Mouse (Mus musculus): Measurements from ENCODE around the gene Pih1d1. TPM values are rescaled to one million over a fixed set of nuclear protein-coding genes. Genes with fewer than 3 reads are reported as not detected.

The Pih1d1 gene
- total and polyA plus RNA-seq, 3 experiments: 141 to 148 TPM; not detected in 1

GRCm38 (mm10) chr7:45154993-45155514 is 951 bp downstream of the Pih1d1 start (continued):
- no peak for TF ChIP-seq KAT2A (conservative IDR thresholded peaks at IDR 0.05; ENCODE audit: low read depth, low read length)
- TF ChIP-seq CTCF (IDR thresholded peaks at IDR 0.05 in 2 of 3, conservative IDR thresholded peaks at IDR 0.05 in 1 of 3; ENCODE audit: control insufficient read depth in 1 of 3, insufficient read depth in 1 of 3, low read depth in 2 of 3, low read length in 3 of 3, poor library complexity in 1 of 3, severe bottlenecking in 1 of 3): peak; percentile 66 to 77 (median 68)
- peak; percentile 29; the same call in 1 of the 2 replicates for TF ChIP-seq ETS1 (IDR thresholded peaks at IDR 0.05; ENCODE audit: low read depth, low read length)
- no peak; the same call in 1 of the 2 replicates for TF ChIP-seq TBP (IDR thresholded peaks at IDR 0.05; ENCODE audit: low read depth, low read length)
- TF ChIP-seq EP300 (IDR thresholded peaks at IDR 0.05; ENCODE audit: low read depth in 1 of 2, low read length in 2 of 2): 0 out of 4 replicates have a peak, but pooled peaks of 1 of the 2 experiments have one; percentile 20
- TF ChIP-seq MAZ (IDR thresholded peaks at IDR 0.05; ENCODE audit: low read depth, low read length): no peak
- TF ChIP-seq UBTF (IDR thresholded peaks at IDR 0.05; ENCODE audit: borderline replicate concordance, insufficient read depth, low read depth, low read length): no peak
- TF ChIP-seq NRF1 (IDR thresholded peaks at IDR 0.05; ENCODE audit: insufficient read depth, low read depth, low read length, poor library complexity, severe bottlenecking): no peak
- TF ChIP-seq USF2 (IDR thresholded peaks at IDR 0.05; ENCODE audit: borderline replicate concordance in 1 of 2, insufficient read depth in 1 of 2, low read depth in 1 of 2, low read length in 2 of 2): no peak
- no peak for TF ChIP-seq USF1 (IDR thresholded peaks at IDR 0.05; ENCODE audit: low read depth, low read length)
- peak; percentile 69 for TF ChIP-seq MYC (IDR thresholded peaks at IDR 0.05; ENCODE audit: low read depth, low read length)

GRCm38 (mm10) chr7:45155590-45155989 is 1.5 kb downstream of the Pih1d1 start:
- Histone ChIP-seq H3K4me1 (ENCODE audit: control insufficient read depth in 1 of 2, insufficient read depth in 2 of 2, low read length in 2 of 2) (peaks cover 4 to 12% of the 10 kb centered on the region in 2 experiments; a peak in 3 of 4 replicates), H3K9me3 (replicated peaks; ENCODE audit: insufficient read depth, low read length) (no peaks in the 10 kb centered on the region), H3K36me3 (ENCODE audit: control insufficient read depth in 1 of 2, insufficient read depth in 2 of 2, low read length in 2 of 2) (peaks cover 0 to 7% of the 10 kb centered on the region in 2 experiments; a peak in 2 of 4 replicates), H3K27me3 (ENCODE audit: control insufficient read depth in 1 of 2, insufficient read depth in 2 of 2, low read length in 2 of 2) (no peaks in the 10 kb centered on the region), H3K79me2 (ENCODE audit: control insufficient read depth, insufficient read depth, low read length, poor library complexity) (peaks cover 7% of the 10 kb centered on the region; the same call in 1 of the 2 replicates), H3K27ac (ENCODE audit: control insufficient read depth, low read depth, low read length) (peak overlapping the region; percentile 84), H3K4me3 (ENCODE audit: control insufficient read depth in 1 of 2, insufficient read depth in 1 of 2, low read depth in 2 of 2, low read length in 2 of 2) (peak overlapping the region; percentile 27 to 34), H3K9ac (ENCODE audit: control insufficient read depth, low read depth, low read length, poor library complexity, severe bottlenecking) (peak overlapping the region; percentile 49)
- DNase-seq (ENCODE audit: low read depth, low spot score): peak; percentile 94
- TF ChIP-seq ZMIZ1 (IDR thresholded peaks at IDR 0.05; ENCODE audit: low read depth, low read length) (peak; percentile 81; the same call in 1 of the 2 replicates), E2F4 (IDR thresholded peaks at IDR 0.05; ENCODE audit: borderline replicate concordance, low read depth, low read length) (no peak), TBP (IDR thresholded peaks at IDR 0.05; ENCODE audit: low read depth, low read length) (peak; percentile 93), NELFE (IDR thresholded peaks at IDR 0.05; ENCODE audit: low read depth, low read length) (peak; percentile 66), HCFC1 (IDR thresholded peaks at IDR 0.05; ENCODE audit: low read depth, low read length) (peak; percentile 77), ELF1 (IDR thresholded peaks at IDR 0.05; ENCODE audit: low read depth, low read length) (peak; percentile 48; the same call in 1 of the 2 replicates), POLR2AphosphoS2 (IDR thresholded peaks at IDR 0.05; ENCODE audit: low read length) (peak; percentile 85), MAZ (IDR thresholded peaks at IDR 0.05; ENCODE audit: low read depth, low read length) (no peak), CHD1 (IDR thresholded peaks at IDR 0.05; ENCODE audit: low read depth, low read length) (no peak), SIN3A (IDR thresholded peaks at IDR 0.05; ENCODE audit: low read length) (peak; percentile 46; the same call in 1 of the 2 replicates), POLR2A (IDR thresholded peaks at IDR 0.05; ENCODE audit: control insufficient read depth in 1 of 2, insufficient read depth in 1 of 2, low read depth in 1 of 2, low read length in 2 of 2, poor library complexity in 1 of 2) (peak in 1 of 2 experiments; percentile 80; a peak in 2 of 4 replicates), USF1 (IDR thresholded peaks at IDR 0.05; ENCODE audit: low read depth, low read length) (0 out of 2 replicates have a peak, but pooled peaks have one; percentile 30)
